Mouse (Mus musculus): ENCODE data around the gene Lpcat2b.

DNA sequence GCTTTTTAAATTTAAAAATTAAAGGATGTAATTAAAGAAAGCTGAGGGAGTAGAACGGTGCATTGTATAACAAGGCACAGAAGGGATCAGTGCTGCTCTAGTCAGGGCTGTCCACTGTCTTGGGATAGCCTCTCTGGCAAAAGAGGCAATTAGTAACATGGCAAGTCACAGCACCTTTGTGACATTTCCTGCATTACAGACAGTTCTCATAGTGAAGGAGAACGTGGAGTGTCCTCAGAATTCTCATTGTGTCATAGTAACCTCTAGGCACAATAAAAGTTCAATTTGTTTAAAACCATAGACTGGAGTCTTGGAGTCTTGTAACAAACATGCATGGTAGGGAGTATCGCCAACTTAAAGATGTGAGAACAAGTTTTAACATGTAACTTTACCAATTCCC, at the start of gene Lpcat2b:
- no peak for TF ChIP-seq GATA1 (IDR thresholded peaks at IDR 0.05; ENCODE audit: borderline replicate concordance, low read length)
- no peak for TF ChIP-seq FLI1 (IDR thresholded peaks at IDR 0.05; ENCODE audit: low read length)

Measured in megakaryocyte, embryonic 14.5 days (primary cell).